Mouse (Mus musculus): ENCODE data around the gene Psmd4.
"Not testable (repeated sequence)": the region's sequence is repeated elsewhere in the genome, so short reads cannot be mapped to it uniquely, and the experiment has no call there.

Psmd4 gene

GRCm38 (mm10) chr3:95025202-95025601 is 17.2 kb downstream of the Psmd4 start:
- DNase-seq (ENCODE audit: low read depth, low spot score): no peak

- DNase-seq (ENCODE audit: low read depth, low spot score): no peak
Observed at GRCm38 (mm10) chr3:95024551-95024950, 17.9 kb downstream of the Psmd4 start.

- DNase-seq (ENCODE audit: low read depth, low spot score): not testable (repeated sequence)
Observed at GRCm38 (mm10) chr3:95020956-95021355, 21.5 kb downstream of the Psmd4 start.

- DNase-seq (ENCODE audit: low read depth, low spot score): no peak
Observed at GRCm38 (mm10) chr3:95018741-95019140, 23.7 kb downstream of the Psmd4 start.

- no peak for DNase-seq (ENCODE audit: low read depth, low spot score)
Observed at GRCm38 (mm10) chr3:95016532-95017056, 25.8 kb downstream of the Psmd4 start.

- peak; percentile 92 for DNase-seq (ENCODE audit: low read depth, low spot score)
Observed at GRCm38 (mm10) chr3:95015891-95016531, 26.4 kb downstream of the Psmd4 start.

DNA sequence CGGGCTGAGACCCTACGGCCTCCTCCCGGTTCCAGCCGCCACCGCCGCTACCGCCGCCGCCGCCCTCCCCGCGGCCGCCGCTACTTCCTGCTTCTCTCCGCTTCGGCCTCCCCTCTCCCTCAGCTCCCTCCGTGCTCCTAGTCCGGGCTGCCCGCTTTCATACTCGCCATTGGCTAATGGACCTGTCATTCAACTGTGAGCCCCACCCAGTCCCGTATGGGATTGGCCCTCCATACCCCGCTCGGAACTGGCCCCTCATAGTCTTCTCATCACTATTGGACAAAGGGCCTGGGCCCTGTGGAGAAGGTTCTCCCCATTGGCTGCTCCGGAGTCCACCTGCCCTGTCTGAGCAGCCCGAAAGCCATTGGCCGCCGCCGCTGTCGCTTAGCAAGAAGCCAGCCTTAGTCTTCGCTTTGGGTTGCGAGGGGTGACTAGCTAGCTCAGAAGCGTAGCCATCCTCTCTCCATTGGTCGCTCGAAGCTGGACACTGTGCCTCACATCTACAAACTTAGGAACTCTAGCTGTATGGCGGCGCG is 27.0 kb downstream of the Psmd4 start, which contains the start of gene Zfp687:
Zfp687 (minus strand) TSS at position 112 of the 536 bp plus-strand sequence.
- DNase-seq (ENCODE audit: low read depth, low spot score): peak; percentile 100

DNA sequence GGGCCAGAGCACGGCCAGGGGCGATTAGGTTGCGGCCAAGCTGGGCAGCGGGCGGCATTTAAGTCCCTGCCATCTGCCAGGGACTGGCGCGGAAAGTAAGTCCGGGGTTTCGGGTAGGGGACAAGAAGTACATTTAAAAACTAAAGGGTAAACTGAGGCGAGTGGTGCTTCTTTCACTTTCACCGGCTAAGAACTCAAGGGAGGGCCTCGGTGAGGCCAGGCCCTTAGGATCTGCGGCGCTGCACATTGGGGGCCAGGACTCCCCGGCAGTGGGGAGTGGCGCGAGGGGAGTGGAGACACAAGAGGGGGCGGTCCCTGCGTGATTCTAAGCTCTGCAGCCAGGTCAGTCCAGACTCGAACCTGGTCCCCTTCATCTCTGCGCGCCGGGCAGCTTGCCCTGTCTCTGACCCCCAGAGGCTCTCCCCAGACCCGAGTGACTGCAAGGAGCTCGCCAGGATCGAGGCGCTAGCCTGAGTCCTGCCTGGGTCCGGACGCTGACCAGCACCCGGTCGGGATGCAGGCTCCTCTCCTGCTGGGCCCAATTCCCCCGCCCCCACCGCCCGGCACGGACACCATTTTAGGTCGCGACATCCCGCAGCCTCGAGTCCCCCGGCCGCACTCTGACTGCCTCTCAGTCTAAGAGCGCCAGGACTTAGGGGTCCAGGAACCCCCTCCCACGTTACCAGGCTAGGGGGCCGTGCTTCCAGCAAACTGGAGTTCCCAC is 27.8 kb downstream of the Psmd4 start:
- peak; percentile 30 for DNase-seq (ENCODE audit: low read depth, low spot score)

GRCm38 (mm10) chr3:95013699-95014427 is 28.6 kb downstream of the Psmd4 start:
- DNase-seq (ENCODE audit: low read depth, low spot score): no peak

GRCm38 (mm10) chr3:95012982-95013381 is 29.4 kb downstream of the Psmd4 start:
- no peak for DNase-seq (ENCODE audit: low read depth, low spot score)

GRCm38 (mm10) chr3:95010396-95010795 is 32.0 kb downstream of the Psmd4 start:
- no peak for DNase-seq (ENCODE audit: low read depth, low spot score)

- no peak for DNase-seq (ENCODE audit: low read depth, low spot score)
Observed at GRCm38 (mm10) chr3:95007706-95008105, 34.7 kb downstream of the Psmd4 start.

DNA sequence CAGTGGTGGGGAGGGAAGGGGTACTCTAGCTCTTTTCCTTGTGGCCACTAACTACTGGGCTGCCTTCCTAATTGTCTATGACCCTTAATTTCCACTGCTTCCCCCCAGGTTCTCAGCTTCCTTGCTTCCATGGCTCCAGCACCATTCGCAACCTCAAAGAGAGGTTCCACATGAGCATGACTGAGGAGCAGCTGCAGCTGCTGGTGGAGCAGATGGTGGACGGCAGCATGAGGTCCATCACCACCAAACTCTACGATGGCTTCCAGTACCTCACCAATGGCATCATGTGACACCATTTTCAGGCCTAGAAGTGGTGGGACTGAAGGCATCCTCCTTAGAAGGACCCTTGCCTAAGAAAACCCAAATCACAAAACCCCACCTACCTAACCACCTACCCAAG is 36.8 kb downstream of the Psmd4 start:
- no peak for DNase-seq (ENCODE audit: low read depth, low spot score)

- DNase-seq (ENCODE audit: low read depth, low spot score): no peak
Observed at GRCm38 (mm10) chr3:95003273-95003672, 39.1 kb downstream of the Psmd4 start.

DNA sequence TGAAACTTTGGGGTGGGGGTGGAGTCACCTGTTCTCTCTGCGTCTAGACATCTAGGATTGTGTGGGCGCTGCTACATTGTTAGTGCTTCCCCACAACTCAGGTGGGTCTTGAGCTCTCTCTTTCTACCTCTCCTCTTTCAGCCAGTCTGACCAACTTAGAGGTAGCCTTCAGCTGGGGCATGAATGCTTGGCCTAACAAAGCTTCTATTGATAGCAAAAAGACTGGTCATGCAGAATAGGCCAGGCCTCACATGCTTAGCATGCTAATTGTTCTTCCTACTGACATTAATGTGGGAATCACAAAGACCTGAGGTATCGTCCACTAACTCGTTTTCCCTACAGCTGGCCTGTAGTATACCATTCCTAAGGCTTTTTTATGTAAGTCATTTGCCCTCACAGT is 39.8 kb downstream of the Psmd4 start:
- no peak for DNase-seq (ENCODE audit: low read depth, low spot score)

GRCm38 (mm10) chr3:94996946-94997345 is 45.5 kb downstream of the Psmd4 start:
- peak; percentile 68 for DNase-seq (ENCODE audit: low read depth, low spot score)

DNA sequence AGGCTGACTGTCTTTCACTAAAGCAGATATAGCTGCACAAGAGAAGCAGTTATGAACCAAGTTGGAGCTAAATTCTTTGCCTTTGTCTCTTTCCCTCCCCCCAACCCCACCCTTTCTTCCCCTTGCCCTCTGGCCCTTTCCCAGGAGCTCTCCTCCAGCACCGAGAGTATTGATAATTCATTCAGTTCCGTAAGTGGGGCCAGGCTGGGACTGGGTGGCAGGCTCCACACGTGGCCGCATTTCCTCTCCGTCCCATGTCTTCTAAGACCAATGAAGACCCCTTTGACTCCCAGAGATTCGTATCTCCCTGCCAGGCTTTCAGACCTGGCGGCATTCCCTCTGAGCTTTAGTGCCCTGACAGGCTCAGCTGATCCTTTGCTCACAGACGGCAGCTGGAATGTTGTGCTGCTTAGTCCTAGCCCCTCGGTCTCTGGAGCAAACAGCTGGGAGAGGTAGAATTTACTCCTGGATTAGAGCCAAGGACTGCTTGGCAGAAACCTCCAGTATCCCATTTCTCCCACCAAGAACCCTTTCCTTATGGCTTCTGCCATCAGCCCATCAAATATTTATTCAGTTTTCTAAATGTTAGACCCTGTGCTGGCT is 53.2 kb downstream of the Psmd4 start:
- DNase-seq (ENCODE audit: low read depth, low spot score): no peak

- DNase-seq (ENCODE audit: low read depth, low spot score): no peak
Observed at GRCm38 (mm10) chr3:94987578-94987977, 54.8 kb downstream of the Psmd4 start.

DNA sequence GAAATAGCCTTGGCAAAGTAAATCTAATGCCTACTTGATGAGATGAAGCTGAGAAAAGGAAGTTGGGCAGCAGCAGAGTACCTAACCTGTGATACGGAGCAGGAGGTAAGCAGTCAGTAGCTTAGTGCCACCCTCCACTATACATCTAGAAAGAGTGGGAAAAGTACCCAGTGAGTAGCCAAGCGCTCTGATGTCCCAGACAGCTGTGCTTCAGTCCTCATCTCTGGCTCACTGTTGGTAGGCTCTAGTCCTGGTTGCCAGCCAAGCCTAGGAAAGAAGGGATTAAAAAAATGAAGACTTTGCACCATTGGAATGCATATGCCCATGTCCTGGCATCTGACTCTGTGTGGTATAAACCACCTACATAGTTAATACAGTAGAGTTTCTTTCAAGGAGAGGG is 56.9 kb downstream of the Psmd4 start:
- DNase-seq (ENCODE audit: low read depth, low spot score): no peak

GRCm38 (mm10) chr3:94984312-94984711 is 58.1 kb downstream of the Psmd4 start:
- no peak for DNase-seq (ENCODE audit: low read depth, low spot score)

Data from c-Kit-negative CD71-positive TER-119-positive erythroid progenitor cells, embryonic 14.5 days (primary cell).